Mouse (Mus musculus): ENCODE results near the gene Rflnb.
A peak's percentile ranks its signal among the peaks of the same experiment; 100 is the strongest.
"Not testable (repeated sequence)": the region's sequence is repeated elsewhere in the genome, so short reads cannot be mapped to it uniquely, and the experiment has no call there.

Rflnb gene

DNA sequence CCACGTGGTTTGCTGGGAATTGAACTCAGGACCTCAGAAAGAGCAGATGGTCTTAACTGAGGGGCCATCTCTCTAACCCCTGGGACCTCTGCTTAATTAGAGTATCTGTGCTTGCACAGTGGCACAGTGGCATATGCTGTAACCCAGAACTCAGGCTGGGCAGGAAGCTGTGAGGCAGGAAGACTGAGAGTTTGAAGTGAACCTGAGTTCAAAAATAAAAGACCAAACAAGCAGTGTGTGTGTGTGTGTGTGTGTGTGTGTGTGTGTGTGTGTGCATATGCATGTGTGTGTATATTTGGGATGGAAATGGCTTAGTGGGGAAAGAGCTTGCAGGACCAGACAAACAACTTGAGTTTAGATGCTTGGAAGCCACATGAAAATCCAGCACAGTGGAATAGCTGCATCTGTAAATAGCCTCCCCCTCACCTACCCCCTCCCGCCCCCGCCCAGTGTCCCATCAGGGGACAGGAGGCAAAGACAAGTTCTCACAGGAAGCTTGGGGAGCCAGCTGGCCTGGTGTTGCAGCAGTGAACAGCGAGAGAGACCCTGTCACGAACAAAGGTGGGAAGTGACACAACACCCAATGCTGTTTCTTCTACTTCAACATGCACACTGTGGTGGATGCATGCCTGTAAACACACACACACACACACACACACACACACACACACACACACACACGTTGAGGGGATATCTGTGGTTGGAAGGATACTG is 10.2 kb upstream of the Rflnb start:
- DNase-seq (ENCODE audit: low spot score): no peak

DNA sequence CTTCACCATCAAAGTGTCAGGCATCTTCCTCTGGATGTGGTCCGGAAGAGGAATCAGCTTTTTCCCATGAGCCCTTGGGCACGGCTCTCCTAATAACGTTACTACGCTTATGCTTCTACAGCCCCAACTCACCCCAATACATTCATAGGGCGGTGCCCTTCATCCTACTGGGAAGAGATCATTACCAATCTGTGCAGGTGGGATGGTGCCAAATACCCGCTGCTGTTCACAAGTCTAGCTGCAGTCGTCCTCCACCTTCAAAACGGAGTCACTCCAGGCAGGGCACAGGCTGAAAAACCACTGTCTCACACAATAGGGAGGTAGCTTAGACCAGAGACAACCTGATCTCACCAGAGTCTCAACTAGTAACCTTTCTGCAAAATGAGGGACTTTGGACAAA is 7.6 kb upstream of the Rflnb start:
- DNase-seq (ENCODE audit: low spot score): no peak

GRCm38 (mm10) chr11:76033836-76034235 is 6.3 kb upstream of the Rflnb start:
- DNase-seq (ENCODE audit: low spot score): no peak

GRCm38 (mm10) chr11:76033359-76033758 is 5.8 kb upstream of the Rflnb start:
- no peak for DNase-seq (ENCODE audit: low spot score)

DNA sequence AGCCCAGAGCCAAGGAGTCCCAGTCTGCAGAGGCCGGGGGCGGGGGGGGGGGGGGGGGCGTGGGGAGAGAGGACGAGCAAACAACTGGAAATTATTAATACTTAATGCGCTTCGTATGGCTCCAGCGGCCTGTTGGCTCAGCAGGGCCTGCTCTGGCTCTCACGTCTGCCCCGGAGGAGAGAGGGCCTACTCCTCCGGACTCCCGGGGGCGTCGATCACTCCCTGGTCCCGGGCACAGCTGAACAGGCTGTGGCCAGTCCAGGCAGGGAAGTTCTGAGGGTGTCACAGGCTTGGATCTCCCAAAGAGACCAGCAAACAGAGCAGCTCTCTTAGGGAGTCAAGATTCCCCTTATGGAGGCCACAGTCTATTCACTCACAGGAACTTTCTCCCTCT is 487 bp upstream of the Rflnb start:
- peak; percentile 12 for DNase-seq (ENCODE audit: low spot score)

GRCm38 (mm10) chr11:76026527-76027138 is 949 bp downstream of the Rflnb start:
- DNase-seq (ENCODE audit: low spot score): no peak

- no peak for DNase-seq (ENCODE audit: low spot score)
These were observed 2.5 kb downstream of the Rflnb start for GRCm38 (mm10) chr11:76025080-76025583.

GRCm38 (mm10) chr11:76020916-76021315 is 6.7 kb downstream of the Rflnb start:
- no peak for DNase-seq (ENCODE audit: low spot score)

- DNase-seq (ENCODE audit: low spot score): no peak
These were observed 7.7 kb downstream of the Rflnb start for GRCm38 (mm10) chr11:76019879-76020278.

DNA sequence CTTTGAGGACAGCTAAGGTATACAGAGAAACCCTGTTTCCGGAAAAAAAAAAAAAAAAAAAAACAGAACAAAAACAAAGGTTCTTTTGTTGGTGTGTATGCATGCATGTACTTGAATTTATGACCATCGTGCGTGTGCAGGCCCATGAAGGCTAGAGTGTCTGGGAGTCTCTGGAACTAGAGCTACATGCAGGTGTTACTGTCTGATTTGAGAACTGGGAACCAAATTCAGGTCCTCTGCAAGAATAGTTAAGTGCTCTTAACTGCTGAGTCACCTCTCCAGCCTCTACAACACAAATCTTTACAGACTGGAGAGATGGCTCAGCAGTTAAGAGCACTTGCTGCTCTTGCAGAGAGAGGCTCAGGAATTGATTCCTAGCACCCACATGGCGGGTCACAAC is 11.8 kb downstream of the Rflnb start:
- no peak for DNase-seq (ENCODE audit: low spot score)

GRCm38 (mm10) chr11:76015251-76015650 is 12.3 kb downstream of the Rflnb start:
- DNase-seq (ENCODE audit: low spot score): no peak

DNA sequence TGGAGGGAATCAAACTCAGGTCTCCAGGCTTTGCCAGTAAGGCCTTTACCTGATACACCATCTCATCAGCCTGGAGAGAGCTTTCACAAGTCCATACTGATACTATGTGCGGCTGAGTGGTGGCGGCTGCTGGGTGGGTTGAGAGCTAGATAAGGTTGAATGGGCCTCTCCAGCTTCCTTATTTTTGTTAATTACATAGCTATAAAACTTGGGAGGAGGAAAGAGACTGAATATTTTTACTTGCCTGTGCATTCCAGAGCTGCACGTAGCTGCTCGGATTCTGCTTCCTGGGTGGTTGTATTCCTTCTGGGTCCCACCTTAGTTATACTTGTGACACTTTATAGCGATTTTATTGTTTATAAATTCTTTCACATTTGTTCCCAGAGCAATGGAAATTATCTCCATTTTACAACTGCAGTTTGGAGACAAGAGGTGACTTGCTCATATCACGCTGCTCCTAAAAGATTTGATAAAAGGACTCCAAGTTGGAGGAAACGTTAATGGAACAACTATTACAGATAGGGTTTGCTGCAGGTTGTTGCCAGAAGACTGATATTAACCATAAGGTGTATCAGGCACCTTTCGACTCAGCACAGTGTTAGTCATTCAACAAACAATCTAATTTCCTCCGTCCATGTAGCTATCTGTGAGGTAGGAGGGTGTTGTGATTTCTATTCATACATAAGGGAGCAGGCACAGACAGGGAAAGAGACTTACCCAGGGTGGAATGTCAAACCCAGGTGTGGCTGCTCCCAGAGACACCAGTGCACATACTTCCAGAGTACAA is 16.6 kb downstream of the Rflnb start:
- no peak for DNase-seq (ENCODE audit: low spot score)

GRCm38 (mm10) chr11:76009101-76009500 is 18.5 kb downstream of the Rflnb start:
- no peak for DNase-seq (ENCODE audit: low spot score)

DNA sequence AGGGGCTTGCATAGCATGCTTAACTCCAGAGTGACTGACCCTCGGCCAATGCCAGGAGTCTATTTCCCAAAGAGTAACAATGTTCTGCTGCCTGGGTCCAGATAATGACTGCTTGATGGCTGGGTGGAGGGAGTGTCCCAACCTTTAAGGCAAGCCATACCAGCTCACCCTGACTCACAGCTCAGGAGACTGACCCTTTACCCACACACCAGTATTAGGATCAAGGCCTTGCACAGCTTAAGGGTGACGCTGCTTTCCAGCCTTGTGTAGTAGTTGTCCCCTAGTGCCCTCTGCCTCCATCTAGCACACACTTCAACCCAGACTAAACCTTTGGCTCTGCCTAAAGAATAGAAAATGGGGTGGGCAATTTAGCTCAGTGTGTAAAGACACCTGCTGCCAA is 19.4 kb downstream of the Rflnb start:
- DNase-seq (ENCODE audit: low spot score): no peak

DNA sequence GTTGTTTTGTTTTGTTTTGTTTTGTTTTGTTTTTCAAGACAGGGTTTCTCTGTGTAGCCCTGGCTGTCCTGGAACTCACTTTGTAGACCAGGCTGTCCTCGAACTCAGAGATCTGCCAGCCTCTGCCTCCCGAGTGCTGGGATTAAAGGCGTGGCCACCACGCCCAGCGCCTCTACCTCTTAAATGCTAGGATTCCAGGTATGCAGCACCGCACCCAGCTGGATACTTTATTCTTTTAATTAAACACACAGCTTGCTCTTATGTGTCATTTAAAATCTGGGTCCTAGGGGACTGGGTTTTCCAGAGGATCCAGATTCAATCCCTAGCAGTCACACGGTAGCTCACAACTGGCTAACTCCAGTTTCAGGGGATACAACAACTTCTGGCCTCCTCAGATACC is 23.3 kb downstream of the Rflnb start:
- not testable (repeated sequence) for DNase-seq (ENCODE audit: low spot score)

DNA sequence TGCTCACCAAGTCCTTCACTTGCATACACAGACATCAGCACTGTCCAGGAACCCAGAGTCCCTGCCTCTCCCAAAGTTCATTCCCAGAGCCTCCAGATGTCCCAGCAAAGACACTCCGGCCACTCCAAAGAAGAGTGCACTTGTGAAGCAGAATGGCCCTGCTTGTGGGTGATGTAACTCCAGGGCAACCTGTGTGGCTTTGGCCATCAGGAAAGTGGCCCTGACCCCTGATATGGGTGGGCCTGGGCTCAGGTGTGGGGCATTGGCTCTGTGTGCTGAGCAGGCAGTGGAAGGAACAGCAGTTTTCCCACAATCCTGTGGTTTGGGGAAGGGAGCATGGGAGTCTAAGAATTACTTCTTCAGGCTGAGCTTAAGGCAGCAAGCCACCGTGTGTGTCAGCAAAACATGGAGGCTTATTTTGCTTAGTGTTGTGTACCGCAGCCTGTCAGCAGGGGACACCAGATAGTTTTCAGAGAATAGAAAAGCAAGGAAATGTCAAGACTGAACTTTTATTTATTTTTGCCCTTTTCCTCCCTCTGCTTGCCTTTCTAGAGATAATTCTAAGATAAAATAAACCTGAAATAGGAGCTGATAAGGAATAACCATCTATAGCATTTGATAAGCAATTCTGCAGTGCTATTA is 26.2 kb downstream of the Rflnb start:
- no peak for DNase-seq (ENCODE audit: low spot score)

DNA sequence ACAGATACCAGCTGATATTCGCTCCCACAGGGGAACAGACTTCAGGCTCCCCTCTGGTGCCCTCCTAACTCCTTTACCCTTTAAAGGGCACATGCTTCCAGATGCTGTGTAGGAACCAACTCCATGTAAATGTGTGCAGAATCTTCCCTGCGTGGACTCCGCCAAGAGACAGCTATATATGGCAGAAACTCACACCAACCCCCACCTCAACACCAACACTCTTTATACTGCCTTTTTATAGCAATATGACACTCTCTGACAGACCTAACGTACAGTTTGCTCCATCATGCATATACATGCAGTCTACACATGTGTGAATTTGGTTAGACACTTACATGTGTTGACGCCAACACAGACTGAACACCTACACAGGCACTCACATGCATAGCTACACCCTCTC is 26.9 kb downstream of the Rflnb start:
- DNase-seq (ENCODE audit: low spot score): no peak

DNA sequence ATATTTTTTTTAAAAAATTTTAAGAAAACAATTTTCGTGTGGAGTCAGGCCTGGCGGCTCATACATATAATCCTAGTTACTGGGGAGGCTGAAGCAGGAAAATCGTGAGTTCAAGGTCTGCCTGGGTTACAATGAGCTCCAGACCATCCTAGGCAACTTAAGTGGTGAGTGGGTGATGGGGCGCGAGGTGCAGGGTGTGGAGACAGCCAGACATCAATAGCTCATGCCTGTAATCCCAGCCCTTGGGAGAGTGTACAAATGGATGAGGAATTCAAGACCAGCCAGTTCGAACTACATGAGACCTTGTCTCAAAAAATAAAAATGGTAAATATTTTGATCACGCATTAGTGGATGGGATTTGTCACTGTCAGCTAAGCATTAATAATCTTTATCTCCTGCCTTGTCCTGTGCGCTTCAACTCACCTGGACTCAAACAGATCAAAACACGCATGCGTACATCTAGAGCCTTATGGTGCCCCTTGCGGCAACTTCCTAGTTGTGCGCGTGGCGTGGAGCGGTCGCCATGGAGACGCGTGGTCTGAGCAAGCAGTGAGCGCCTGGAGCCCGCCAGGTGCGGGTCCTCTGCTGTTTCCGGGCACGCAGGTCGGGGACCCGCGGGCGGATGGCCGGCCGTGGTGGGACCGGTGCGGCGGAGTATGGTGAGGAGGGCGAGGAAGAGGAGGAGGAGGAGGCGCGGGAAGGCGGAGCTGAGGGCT is 28.0 kb downstream of the Rflnb start, which contains the start of gene 1700016K19Rik:
1700016K19Rik (plus strand) TSS at position 473 of the 716 bp plus-strand sequence.
- peak; percentile 46 for DNase-seq (ENCODE audit: low spot score)

DNA sequence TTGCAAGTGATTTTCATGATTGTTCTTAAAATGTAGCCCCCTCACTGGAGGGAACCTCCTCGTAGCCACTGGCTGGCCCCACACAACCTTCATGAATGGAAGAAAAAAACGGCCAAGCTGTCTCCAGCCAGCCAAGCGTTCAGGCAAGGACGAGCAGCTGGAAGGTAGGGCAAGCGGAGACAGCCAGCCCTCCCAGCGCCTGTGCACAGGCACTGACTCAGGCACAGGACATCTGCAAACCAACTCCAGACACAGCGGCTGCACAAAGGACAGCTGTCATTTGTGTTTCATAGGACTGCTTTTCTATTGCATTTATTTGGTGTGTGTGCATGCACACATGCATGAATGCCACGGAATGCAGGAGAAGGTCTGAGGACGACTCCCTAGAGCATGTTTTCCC is 33.2 kb downstream of the Rflnb start:
- DNase-seq (ENCODE audit: low spot score): no peak

GRCm38 (mm10) chr11:75992481-75992880 is 35.1 kb downstream of the Rflnb start:
- DNase-seq (ENCODE audit: low spot score): no peak

DNA sequence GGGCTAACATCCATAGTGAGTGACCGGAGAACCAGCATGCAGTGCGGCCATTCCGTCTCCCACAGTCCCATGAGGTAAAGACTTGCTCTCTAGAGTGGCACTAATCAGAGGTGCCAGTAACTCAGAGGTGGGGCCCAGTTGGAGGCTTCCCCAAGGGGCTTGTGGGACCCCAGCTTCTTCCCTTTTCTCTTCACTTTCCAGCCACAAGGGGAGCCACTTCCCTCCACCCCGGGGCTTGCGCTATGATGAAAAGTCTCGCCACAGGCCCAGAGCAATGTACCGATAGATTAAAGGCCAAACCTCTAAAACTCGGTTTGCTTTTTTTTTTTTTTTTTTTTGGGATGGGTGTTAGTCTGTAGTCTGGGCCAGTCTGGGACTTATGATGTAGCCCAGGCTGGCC is 35.7 kb downstream of the Rflnb start:
- no peak for DNase-seq (ENCODE audit: low spot score)

All from ovary, postnatal 10 days (tissue).